ENCODE assay signal across 9 mouse cellular contexts in genomic region chr3:37938284-37938596, GRCm38 (mm10).
DNase-seq lines count a peak whose midpoint lies in the region; ATAC-seq and TF ChIP-seq lines count a peak whose summit lies in the region.
"Had no signal": no experiment of that assay in that cellular context is flagged by ENCODE, and none has a peak within 500 bp of the region (broad histone marks: within the 10 kb centered on the region; RNA-seq: fewer than 3 reads in every experiment).

No protein-coding gene starts in this region.

- 0 out of 2 replicates have a peak overlapping the region, but pooled peaks have one; percentile 4 for H3K4me2 ChIP-seq in heart, embryonic 16.5 days (ENCODE audit: low read depth, low read length)
- H3K4me2 ChIP-seq in limb, embryonic 14.5 days (replicated peaks; ENCODE audit: low read depth, low read length, severe bottlenecking): no peak overlapping the region
- H3K4me2 ChIP-seq in midbrain, embryonic 16.5 days (ENCODE audit: low read length): no peak overlapping the region
- H3K4me2 ChIP-seq: embryonic facial prominence, embryonic 15.5 days had no signal

- no peaks in the 10 kb centered on the region for H3K36me3 ChIP-seq in heart, embryonic 16.5 days (ENCODE audit: control insufficient read depth, insufficient read depth)
- H3K36me3 ChIP-seq in limb, embryonic 14.5 days (ENCODE audit: control insufficient read depth, insufficient read depth, low read length): no peaks in the 10 kb centered on the region
- H3K36me3 ChIP-seq in midbrain, embryonic 16.5 days (ENCODE audit: control insufficient read depth, insufficient read depth, low read length): no peaks in the 10 kb centered on the region
- H3K36me3 ChIP-seq: embryonic facial prominence, embryonic 15.5 days had no signal

- H3K9me3 ChIP-seq in heart, embryonic 16.5 days (replicated peaks; ENCODE audit: control insufficient read depth, low read length): no peaks in the 10 kb centered on the region
- no peaks in the 10 kb centered on the region for H3K9me3 ChIP-seq in limb, embryonic 14.5 days (ENCODE audit: control insufficient read depth, low read length)
- no peaks in the 10 kb centered on the region for H3K9me3 ChIP-seq in midbrain, embryonic 16.5 days (replicated peaks; ENCODE audit: control insufficient read depth, low read length, poor library complexity, severe bottlenecking)
- H3K9me3 ChIP-seq: embryonic facial prominence, embryonic 15.5 days had no signal

- WGBS in heart, embryonic 16.5 days: 8% methylated on average over 3 of the region's 3 CpGs
- 12% methylated on average over 3 of the region's 3 CpGs for WGBS in limb, embryonic 14.5 days
- WGBS in midbrain, embryonic 16.5 days: 53% methylated on average over 3 of the region's 3 CpGs

- no peak for TF ChIP-seq POLR2A in limb, embryonic 14.5 days (IDR thresholded peaks at IDR 0.05; ENCODE audit: borderline replicate concordance, extremely low read depth, insufficient read depth, insufficient read length)

- peak overlapping the region; percentile 60 for H3K27ac ChIP-seq in heart, embryonic 16.5 days (ENCODE audit: low read length)
- no peak overlapping the region for H3K27ac ChIP-seq in limb, embryonic 14.5 days (replicated peaks; ENCODE audit: low read depth, low read length)
- no peak overlapping the region for H3K27ac ChIP-seq in midbrain, embryonic 16.5 days (ENCODE audit: low read length)
- H3K27ac ChIP-seq: embryonic facial prominence, embryonic 15.5 days had no signal

- no peak overlapping the region for H3K4me3 ChIP-seq in heart, embryonic 16.5 days (ENCODE audit: low read length)
- H3K4me3 ChIP-seq in limb, embryonic 14.5 days (replicated peaks; ENCODE audit: low read length): no peak overlapping the region
- no peak overlapping the region for H3K4me3 ChIP-seq in midbrain, embryonic 16.5 days (ENCODE audit: low read depth, low read length)
- H3K4me3 ChIP-seq: embryonic facial prominence, embryonic 15.5 days had no signal

- peak; percentile 61; the same call in 1 of the 2 replicates for ATAC-seq in heart, embryonic 16.5 days (replicated peaks; ENCODE audit: extremely low read depth, insufficient read depth, low FRiP score)
- no peak for ATAC-seq in limb, embryonic 14.5 days (ENCODE audit: low FRiP score, low read depth)
- ATAC-seq in midbrain, embryonic 16.5 days: no peak

- H3K4me1 ChIP-seq in heart, embryonic 16.5 days (ENCODE audit: control insufficient read depth, insufficient read depth, low read length): peaks cover 40% of the 10 kb centered on the region
- peaks cover 39% of the 10 kb centered on the region for H3K4me1 ChIP-seq in limb, embryonic 14.5 days (ENCODE audit: control insufficient read depth, insufficient read depth, low read length)
- 0 out of 2 replicates have a peak, but pooled peaks cover 3% of the 10 kb centered on the region for H3K4me1 ChIP-seq in midbrain, embryonic 16.5 days (ENCODE audit: control insufficient read depth, insufficient read depth, low read length)

- H3K9ac ChIP-seq in heart, embryonic 16.5 days (ENCODE audit: low read length): no peak overlapping the region
- H3K9ac ChIP-seq in limb, embryonic 14.5 days (ENCODE audit: low read depth, low read length, severe bottlenecking): no peak overlapping the region
- no peak overlapping the region for H3K9ac ChIP-seq in midbrain, embryonic 16.5 days (ENCODE audit: low read depth, low read length)
- H3K9ac ChIP-seq: embryonic facial prominence, embryonic 15.5 days had no signal

- H3K27me3 ChIP-seq in heart, embryonic 16.5 days (ENCODE audit: control insufficient read depth, insufficient read depth, low read length): no peaks in the 10 kb centered on the region
- H3K27me3 ChIP-seq in limb, embryonic 14.5 days (ENCODE audit: control insufficient read depth, insufficient read depth, low read length): no peaks in the 10 kb centered on the region
- no peaks in the 10 kb centered on the region for H3K27me3 ChIP-seq in midbrain, embryonic 16.5 days (ENCODE audit: control insufficient read depth, insufficient read depth, low read depth, low read length)
- H3K27me3 ChIP-seq: embryonic facial prominence, embryonic 15.5 days had no signal

- intact Hi-C loops in gastrocnemius, postnatal 36 days (cut with DNase I): loop anchor here (5.0 kb wide), 1 partner anchor 296 kb away; no protein-coding TSS in a partner anchor

- DNase-seq in gastrocnemius, postnatal 25 days: peak; percentile 18
- no peak for DNase-seq in gastrocnemius, postnatal 36 days
- peak; percentile 98 for DNase-seq in Muller cell, postnatal 12 days (ENCODE audit: inconsistent ontology term)
- DNase-seq in limb, embryonic 14.5 days (ENCODE audit: low spot score): peak; percentile 72
- no peak for DNase-seq in layer of hippocampus, postnatal 10 days (ENCODE audit: low spot score in 2 of 2)
- DNase-seq in embryo, embryonic 11 days: no peak

Comparison
In these comparisons a context has a peak if more than half of its experiments do, and no peak if none do; other contexts are left out.
1. DNase-seq: peak in gastrocnemius, postnatal 25 days (single experiment), Muller cell, postnatal 12 days (single experiment) and limb, embryonic 14.5 days (single experiment); none in gastrocnemius, postnatal 36 days (0 of 2), layer of hippocampus, postnatal 10 days (0 of 2) and embryo, embryonic 11 days (single experiment).